Mouse (Mus musculus) Patski (cell line): ENCODE measurements around the gene Tenm3. TPM values are rescaled to one million over a fixed set of nuclear protein-coding genes. Genes with fewer than 3 reads are reported as not detected.

Experiments used
- ATAC-seq: fragments of 100-300 bp; one replicate; pipeline ENCODE4 v1.8.0; 2021
- CTCF ChIA-PET: fragments of 350-600 bp; sonication (Branson Sonifier 250); formaldehyde crosslinking; loops from one replicate; lab custom pipeline; 2022; ENCODE audit warnings: inconsistent platforms; lab: Charles Lee
- POLR2A ChIA-PET: fragments of 350-600 bp; sonication (Branson Sonifier 250); formaldehyde crosslinking; loops from one replicate; lab custom pipeline; 2022; ENCODE audit warnings: antibody characterized with exemption, inconsistent platforms; lab: Charles Lee
- DNase-seq: peaks from one replicate; pipeline ENCODE4 v3.0.0-alpha.2; 2011; ENCODE audit warnings: low read depth, low spot score
- H3K27me3 ChIP-seq: fragments of 371-371 bp; one replicate; pipeline ENCODE4 v1.5.1; 2021
- CTCF ChIP-seq: fragments of 100-300 bp; IDR thresholded peaks from one replicate; pipeline ENCODE4 v1.5.1; 2021
- in situ Hi-C: fragments of 300-500 bp; cut with MboI; formaldehyde crosslinking; loops from 3 replicates; pipeline ENCODE4 v1.11.1; 2018; ENCODE audit warnings: low pct_unique_long_range_greater_than_20kb, mixed read lengths
- polyA plus RNA-seq: library from polyadenylated mRNA; unstranded; gene quantifications from one replicate; pipeline ENCODE4 v1.2.3, GENCODE M21; 2021

The Tenm3 gene
- polyA plus RNA-seq, 1 experiment from 2014 or later = 3.0 TPM

DNA sequence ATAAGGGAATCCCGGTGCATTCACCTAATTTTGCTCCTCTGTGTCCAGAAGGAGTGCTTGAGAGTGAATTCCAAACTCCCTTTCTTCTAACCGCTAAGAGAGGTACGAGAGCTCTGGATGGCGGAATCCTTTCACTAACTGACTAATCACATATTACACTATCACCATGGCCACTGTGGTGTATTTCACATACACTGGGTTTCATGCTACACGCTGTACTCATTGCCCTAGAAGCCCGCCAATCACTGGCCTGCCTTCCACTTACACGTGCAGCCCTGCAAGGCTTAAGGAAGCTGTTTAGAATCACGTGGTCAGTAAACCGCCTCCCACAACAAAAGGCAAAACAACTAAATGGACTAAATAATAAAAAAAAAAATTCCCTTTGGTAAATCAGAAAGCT is 67.7 kb downstream of the Tenm3 start:
- TF ChIP-seq CTCF = no peak
- CTCF ChIA-PET = no interaction called here
- no peak for ATAC-seq
- DNase-seq = no peak
- H3K27me3 ChIP-seq = no peaks in the 10 kb centered on the region
- in situ Hi-C loops = no loop called here
- POLR2A ChIA-PET = no interaction called here

GRCm38 (mm10) chr8:48775531-48776037 is 68.2 kb downstream of the Tenm3 start:
- DNase-seq = no peak
- in situ Hi-C loops = no loop called here
- no peak for ATAC-seq
- no peaks in the 10 kb centered on the region for H3K27me3 ChIP-seq
- ChIA-PET CTCF (no interaction called here), POLR2A (no interaction called here)
- no peak for TF ChIP-seq CTCF

- no peak for TF ChIP-seq CTCF
- ATAC-seq = no peak
- no peak for DNase-seq
- in situ Hi-C loops = no loop called here
- CTCF ChIA-PET = interaction anchor here (0.8 kb wide), 1 partner anchor 13 kb away, joined by 4 read pairs; no protein-coding TSS in a partner anchor
- POLR2A ChIA-PET = no interaction called here
- H3K27me3 ChIP-seq = no peaks in the 10 kb centered on the region
Observed at GRCm38 (mm10) chr8:48774837-48775236, 68.9 kb downstream of the Tenm3 start.

- ATAC-seq (no peak), DNase-seq (no peak)
- ChIA-PET CTCF (no interaction called here), POLR2A (no interaction called here)
- TF ChIP-seq CTCF = no peak
- in situ Hi-C loops = no loop called here
- H3K27me3 ChIP-seq = no peaks in the 10 kb centered on the region
Observed at GRCm38 (mm10) chr8:48766545-48767234, 77.1 kb downstream of the Tenm3 start.

- ATAC-seq (no peak), DNase-seq (no peak)
- ChIA-PET POLR2A (no interaction called here), CTCF (no interaction called here)
- in situ Hi-C loops = no loop called here
- H3K27me3 ChIP-seq = no peaks in the 10 kb centered on the region
- no peak for TF ChIP-seq CTCF
Observed at GRCm38 (mm10) chr8:48765212-48765611, 78.5 kb downstream of the Tenm3 start.

GRCm38 (mm10) chr8:48764011-48764410 is 79.7 kb downstream of the Tenm3 start:
- POLR2A ChIA-PET = no interaction called here

DNA sequence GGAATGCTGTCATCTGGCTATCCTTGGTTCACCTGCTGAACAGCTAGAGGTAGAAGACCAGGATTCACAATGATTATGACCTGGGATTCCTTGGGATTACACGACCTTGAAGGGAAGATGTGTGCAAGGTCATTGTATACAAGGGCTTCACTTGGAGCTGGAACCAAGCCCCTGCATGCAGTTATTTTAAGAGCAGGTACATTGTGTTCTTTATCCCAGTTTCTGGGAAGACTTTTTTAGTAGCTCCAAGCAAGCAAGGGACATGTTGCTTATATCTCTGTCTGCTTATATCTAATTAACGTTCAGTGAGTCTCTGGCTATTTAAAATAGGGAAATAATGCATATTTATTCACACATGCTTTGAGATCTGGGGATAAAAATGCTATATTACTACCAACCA is 86.9 kb downstream of the Tenm3 start:
- in situ Hi-C loops = no loop called here
- ATAC-seq (no peak), DNase-seq (no peak)
- no peaks in the 10 kb centered on the region for H3K27me3 ChIP-seq
- POLR2A ChIA-PET = interaction anchor here (0.7 kb wide), 1 partner anchor 35 kb away, joined by 4 read pairs; no protein-coding TSS in a partner anchor
- CTCF ChIA-PET = no interaction called here
- TF ChIP-seq CTCF = no peak

More at GRCm38 (mm10) chr8:48764011-48764410, 79.7 kb downstream of the Tenm3 start:
- in situ Hi-C loops = no loop called here
- CTCF ChIA-PET = no interaction called here
- no peak for ATAC-seq
- no peak for DNase-seq
- no peaks in the 10 kb centered on the region for H3K27me3 ChIP-seq
- TF ChIP-seq CTCF = no peak

DNA sequence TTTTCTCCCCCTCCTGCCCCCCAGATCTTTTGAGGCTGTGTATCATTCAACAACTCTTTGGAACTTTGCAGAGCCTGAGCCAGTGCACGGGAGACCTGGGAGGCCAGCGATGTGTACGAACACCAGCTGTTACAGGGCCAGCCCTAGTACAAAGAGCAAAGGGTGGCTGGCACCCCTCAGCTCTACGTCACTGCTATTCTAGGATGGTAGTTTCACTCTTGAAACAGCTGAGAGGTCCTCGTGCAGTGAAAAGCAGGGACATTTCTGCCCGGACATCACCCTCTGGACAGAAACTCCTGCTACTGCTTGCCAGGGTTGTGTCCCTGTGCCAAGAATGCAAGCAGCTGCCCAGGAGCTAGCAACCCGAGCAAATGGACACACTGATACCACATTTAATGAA is 88.3 kb downstream of the Tenm3 start:
- ChIA-PET POLR2A (no interaction called here), CTCF (no interaction called here)
- H3K27me3 ChIP-seq = no peaks in the 10 kb centered on the region
- no peak for TF ChIP-seq CTCF
- in situ Hi-C loops = no loop called here
- DNase-seq = no peak
- ATAC-seq = no peak

DNA sequence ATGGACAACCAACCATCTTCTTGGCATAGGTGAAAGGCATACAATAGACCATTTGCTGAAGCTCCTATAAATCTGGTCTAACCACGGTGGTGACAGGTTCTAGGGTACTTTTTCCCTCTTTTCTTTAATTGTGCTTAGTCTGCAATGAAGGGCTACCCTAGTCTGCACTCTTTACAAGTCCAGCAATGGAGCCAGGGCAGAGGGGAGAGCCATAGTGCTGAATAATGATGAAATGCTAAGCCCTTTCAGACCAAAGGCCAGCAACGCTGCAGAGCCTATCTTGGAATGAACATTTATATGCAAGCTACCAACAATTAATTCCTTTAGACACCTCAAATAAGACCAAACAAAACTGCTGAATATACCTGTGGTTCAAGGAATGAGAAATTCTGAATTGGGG is 88.8 kb downstream of the Tenm3 start:
- POLR2A ChIA-PET = no interaction called here
- no peak for DNase-seq
- TF ChIP-seq CTCF = no peak
- in situ Hi-C loops = no loop called here
- no peaks in the 10 kb centered on the region for H3K27me3 ChIP-seq
- CTCF ChIA-PET = no interaction called here
- ATAC-seq = no peak

- no peak for ATAC-seq
- DNase-seq = no peak
- POLR2A ChIA-PET = no interaction called here
- in situ Hi-C loops = no loop called here
- H3K27me3 ChIP-seq = no peaks in the 10 kb centered on the region
- no peak for TF ChIP-seq CTCF
- CTCF ChIA-PET = interaction anchor here (1.4 kb wide), 1 partner anchor 13 kb away, joined by 3 read pairs; no protein-coding TSS in a partner anchor
Observed at GRCm38 (mm10) chr8:48751965-48752364, 91.8 kb downstream of the Tenm3 start.

DNA sequence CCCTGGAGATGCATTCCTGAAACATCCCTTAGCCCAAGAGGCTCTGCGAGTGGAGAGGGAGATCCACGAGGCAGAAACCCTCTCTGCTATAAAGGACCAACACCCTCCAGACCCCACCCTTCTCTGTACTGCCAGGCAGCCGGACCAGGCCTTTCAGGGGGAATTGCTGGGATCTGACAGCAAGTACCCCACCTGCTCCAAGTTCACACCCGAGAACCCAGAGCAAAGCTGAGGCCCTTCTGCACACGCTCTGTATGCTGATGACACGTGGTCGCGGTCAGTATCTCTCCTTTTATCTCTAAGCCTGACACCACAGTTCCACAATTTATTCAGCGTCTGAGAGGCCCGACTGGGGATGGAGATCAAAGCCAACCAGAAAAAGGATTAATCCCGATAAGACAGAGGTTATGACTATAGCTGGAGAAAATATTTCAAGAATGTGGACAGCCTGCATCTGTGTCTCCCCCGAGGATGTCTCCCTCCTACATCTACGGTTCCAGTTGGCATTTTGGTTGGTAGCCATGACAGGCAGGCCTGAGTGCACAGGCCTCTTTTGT is 95.2 kb downstream of the Tenm3 start:
- ChIA-PET POLR2A (no interaction called here), CTCF (no interaction called here)
- no peaks in the 10 kb centered on the region for H3K27me3 ChIP-seq
- no peak for TF ChIP-seq CTCF
- in situ Hi-C loops = no loop called here
- DNase-seq = peak; percentile 7
- peak; percentile 31 for ATAC-seq
